ENCODE assay signal across 1 mouse cellular context in genomic region chr11:78566775-78567174, GRCm38 (mm10).
TF ChIP-seq lines count a peak whose summit lies in the region.

No protein-coding gene starts in this region.

TF ChIP-seq in MEL, 35 proteins besides CTCF, POLR2A, EP300 and RAD21 (continued from another document):
- TF ChIP-seq USF2 (IDR thresholded peaks at IDR 0.05; ENCODE audit: borderline replicate concordance in 1 of 2, insufficient read depth in 1 of 2, low read depth in 1 of 2, low read length in 2 of 2) (peak in 1 of 2 experiments; percentile 71; a peak in 2 of 4 replicates), ZNF384 (IDR thresholded peaks at IDR 0.05; ENCODE audit: low read depth, low read length) (no peak), MYB (IDR thresholded peaks at IDR 0.05; ENCODE audit: low read depth, low read length) (peak; percentile 96), TCF12 (IDR thresholded peaks at IDR 0.05; ENCODE audit: low read depth, low read length) (peak; percentile 72), MAX (IDR thresholded peaks at IDR 0.05; ENCODE audit: low read length) (peak; percentile 51), SIN3A (IDR thresholded peaks at IDR 0.05; ENCODE audit: low read length) (peak; percentile 78), BHLHE40 (IDR thresholded peaks at IDR 0.05; ENCODE audit: borderline replicate concordance, low read depth, low read length) (0 out of 2 replicates have a peak, but pooled peaks have one; percentile 48)
